Mouse (Mus musculus) embryonic facial prominence, embryonic 10.5 days (tissue): Measurements from ENCODE around the gene Ccng2. TPM values are rescaled to one million over a fixed set of nuclear protein-coding genes. Genes with fewer than 3 reads are reported as not detected.
A peak's percentile ranks its signal among the peaks of the same experiment; 100 is the strongest.

Experiments used
- DNase-seq: peaks from one replicate; pipeline ENCODE4 v3.0.0-alpha.2; 2017; ENCODE audit warnings: low spot score
- H3K27ac ChIP-seq: fragments of 300-500 bp; sonication (generic); replicated peaks from 2 replicates; pipeline ENCODE4 v1.5.1; 2016; ENCODE audit warnings: mild to moderate bottlenecking
- H3K27me3 ChIP-seq: fragments of 300-500 bp; sonication (generic); replicated peaks from 2 replicates; pipeline ENCODE4 v1.6.1; 2016; ENCODE audit warnings: low read depth, mild to moderate bottlenecking; ENCODE audit not compliant: poor library complexity, severe bottlenecking
- H3K36me3 ChIP-seq: fragments of 300-500 bp; sonication (generic); replicated peaks from 2 replicates; pipeline ENCODE4 v1.6.1; 2016; ENCODE audit warnings: mild to moderate bottlenecking, moderate library complexity
- H3K4me1 ChIP-seq: fragments of 300-500 bp; sonication (generic); 2 replicates; pipeline ENCODE4 v1.6.1; 2016
- H3K4me3 ChIP-seq: fragments of 300-500 bp; sonication (generic); 2 replicates; pipeline ENCODE4 v1.5.1; 2016; ENCODE audit warnings: mild to moderate bottlenecking, moderate library complexity
- H3K9me3 ChIP-seq: fragments of 300-500 bp; sonication (generic); 2 replicates; pipeline ENCODE4 v1.6.1; 2016; ENCODE audit warnings: mild to moderate bottlenecking
- WGBS: fragments of 180-500 bp; shearing (Covaris S2); methylation state at CpG from one replicate; pipeline ENCODE4 v1.1.7; 2016; 5-methylcytosine and 5-hydroxymethylcytosine counted together
- polyA plus RNA-seq: library from polyadenylated mRNA; unstranded; fragments of >200 nt; fragmentation: Nextera tagmentation; extraction: Ambion mirVana; gene quantifications from 2 replicates; pipeline ENCODE4 v1.2.1, GENCODE M21; 2016

Ccng2 gene
- 52.8 and 55.1 TPM in 2 replicates for polyA plus RNA-seq

- H3K9me3 ChIP-seq, result no peaks in the 10 kb centered on the region
- H3K36me3 ChIP-seq, result peaks cover 28% of the 10 kb centered on the region
- peak; percentile 94 for DNase-seq
- peak within 1 kb of the TSS; percentile 81 for H3K4me3 ChIP-seq
- peaks cover 18% of the 10 kb centered on the region for H3K4me1 ChIP-seq
- peak within 1 kb of the TSS; percentile 99 for H3K27ac ChIP-seq
- under 1% methylated on average over 54 of the region's 54 CpGs for WGBS
- H3K27me3 ChIP-seq, result no peaks in the 10 kb centered on the region
These were observed at the start of gene Ccng2 for GRCm38 (mm10) chr5:93266883-93267704. Gene Ccng2 (plus strand): TSS chr5:93267257.

GRCm38 (mm10) chr5:93218375-93218774 lies 48.7 kb upstream of the Ccng2 start:
- DNase-seq, result no peak
- H3K27me3 ChIP-seq, result no peaks in the 10 kb centered on the region
- 87% methylated on average over 3 of the region's 3 CpGs for WGBS

GRCm38 (mm10) chr5:93221661-93222060 lies 45.4 kb upstream of the Ccng2 start:
- no peak overlapping the region for H3K27ac ChIP-seq
- no peak for DNase-seq
- WGBS, result 72% methylated on average over 3 of the region's 3 CpGs
- H3K36me3 ChIP-seq, result no peaks in the 10 kb centered on the region
- H3K9me3 ChIP-seq, result no peaks in the 10 kb centered on the region
- no peak overlapping the region for H3K4me3 ChIP-seq
- no peaks in the 10 kb centered on the region for H3K4me1 ChIP-seq
- no peaks in the 10 kb centered on the region for H3K27me3 ChIP-seq

More at GRCm38 (mm10) chr5:93218375-93218774, 48.7 kb upstream of the Ccng2 start:
- Histone ChIP-seq H3K4me1 (no peaks in the 10 kb centered on the region), H3K4me3 (no peak overlapping the region), H3K36me3 (no peaks in the 10 kb centered on the region), H3K9me3 (no peaks in the 10 kb centered on the region), H3K27ac (no peak overlapping the region)

GRCm38 (mm10) chr5:93224549-93224948 lies 42.5 kb upstream of the Ccng2 start:
- Histone ChIP-seq H3K4me3 (no peak overlapping the region), H3K27me3 (no peaks in the 10 kb centered on the region), H3K27ac (no peak overlapping the region), H3K9me3 (0 out of 2 replicates have a peak, but pooled peaks cover 3% of the 10 kb centered on the region), H3K4me1 (no peaks in the 10 kb centered on the region), H3K36me3 (no peaks in the 10 kb centered on the region)
- no peak for DNase-seq
- WGBS, result 87% methylated on average over 2 of the region's 2 CpGs

- WGBS, result 86% methylated on average over 3 of the region's 3 CpGs
- no peak overlapping the region for H3K4me3 ChIP-seq
- H3K9me3 ChIP-seq, result 0 out of 2 replicates have a peak, but pooled peaks cover 3% of the 10 kb centered on the region
- H3K27ac ChIP-seq, result no peak overlapping the region
- H3K27me3 ChIP-seq, result no peaks in the 10 kb centered on the region
- no peaks in the 10 kb centered on the region for H3K36me3 ChIP-seq
- no peaks in the 10 kb centered on the region for H3K4me1 ChIP-seq
- no peak for DNase-seq
These were observed 39.9 kb upstream of the Ccng2 start for GRCm38 (mm10) chr5:93227157-93227556.

DNA sequence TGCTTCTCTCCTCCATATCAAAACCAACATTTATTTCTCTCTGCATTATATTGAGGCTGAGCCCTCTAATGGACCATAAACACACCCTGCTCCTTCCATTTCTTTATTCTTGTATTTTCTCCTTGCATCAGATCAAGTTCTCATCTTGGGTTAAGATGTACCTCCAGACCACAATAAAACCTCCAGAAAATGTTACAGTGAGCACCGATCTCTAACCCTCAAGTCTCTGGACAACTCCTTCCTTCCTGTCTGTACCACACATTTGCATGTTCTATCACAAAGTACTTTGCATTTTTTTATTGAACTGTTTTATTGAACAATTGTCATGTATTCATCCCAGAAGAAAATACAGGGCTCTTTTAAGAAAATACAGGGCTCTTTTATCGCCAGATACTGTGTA lies 37.5 kb upstream of the Ccng2 start:
- Histone ChIP-seq H3K27ac (no peak overlapping the region), H3K36me3 (no peaks in the 10 kb centered on the region), H3K9me3 (0 out of 2 replicates have a peak, but pooled peaks cover 3% of the 10 kb centered on the region), H3K27me3 (no peaks in the 10 kb centered on the region), H3K4me3 (no peak overlapping the region), H3K4me1 (0 out of 2 replicates have a peak, but pooled peaks cover 5% of the 10 kb centered on the region)
- 89% methylated on average over 2 of the region's 2 CpGs for WGBS
- no peak for DNase-seq

DNA sequence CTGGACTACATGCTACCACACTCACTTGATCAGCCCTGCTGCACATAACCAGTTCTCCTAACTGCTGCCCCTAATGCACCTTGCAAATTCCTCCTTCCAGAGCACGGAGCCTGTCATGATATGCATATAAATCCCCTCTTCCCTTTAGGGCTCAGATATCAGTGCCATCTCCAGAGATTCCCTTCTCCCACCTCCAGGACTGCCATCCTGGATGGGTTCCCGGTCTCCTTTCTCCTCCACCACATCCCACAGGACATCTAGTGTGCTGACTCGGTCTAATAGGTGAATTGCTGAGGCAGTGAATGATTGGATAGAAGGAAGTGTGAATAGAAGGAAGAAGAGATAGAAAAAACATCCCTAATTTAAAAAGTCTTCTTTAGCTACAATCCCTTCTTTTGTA lies 35.3 kb upstream of the Ccng2 start:
- WGBS, result 77% methylated on average over 3 of the region's 3 CpGs
- H3K36me3 ChIP-seq, result no peaks in the 10 kb centered on the region
- H3K27me3 ChIP-seq, result no peaks in the 10 kb centered on the region
- H3K27ac ChIP-seq, result no peak overlapping the region
- H3K4me3 ChIP-seq, result no peak overlapping the region
- no peak for DNase-seq
- H3K4me1 ChIP-seq, result 0 out of 2 replicates have a peak, but pooled peaks cover 5% of the 10 kb centered on the region
- H3K9me3 ChIP-seq, result 0 out of 2 replicates have a peak, but pooled peaks cover 3% of the 10 kb centered on the region

DNA sequence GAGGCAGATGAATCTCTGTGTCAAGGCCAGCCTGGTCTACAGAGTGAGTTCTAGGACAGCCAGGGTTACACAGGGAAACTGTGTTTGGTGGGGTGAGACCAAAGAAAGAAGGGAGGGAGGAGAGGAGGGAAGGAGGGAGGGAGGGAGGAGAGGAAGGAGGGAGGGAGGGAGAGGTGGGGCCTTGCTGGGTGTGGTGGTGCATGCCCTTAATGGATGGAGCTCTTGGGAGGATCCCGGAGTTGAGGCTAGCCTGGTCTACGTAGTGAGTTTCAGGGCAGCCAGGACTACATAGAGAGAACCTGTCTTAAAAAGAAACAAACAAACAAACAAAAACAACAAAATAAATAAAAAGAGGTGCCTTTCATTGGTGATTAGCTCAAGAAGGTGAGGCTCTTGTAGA lies 34.2 kb upstream of the Ccng2 start:
- 89% methylated on average over 2 of the region's 2 CpGs for WGBS
- no peak overlapping the region for H3K27ac ChIP-seq

GRCm38 (mm10) chr5:93234130-93234529 lies 32.9 kb upstream of the Ccng2 start:
- no peaks in the 10 kb centered on the region for H3K36me3 ChIP-seq
- WGBS, result 76% methylated on average over 4 of the region's 4 CpGs
- H3K9me3 ChIP-seq, result no peaks in the 10 kb centered on the region
- no peak overlapping the region for H3K4me3 ChIP-seq
- no peak overlapping the region for H3K27ac ChIP-seq
- 0 out of 2 replicates have a peak, but pooled peaks cover 5% of the 10 kb centered on the region for H3K4me1 ChIP-seq
- DNase-seq, result no peak
- no peaks in the 10 kb centered on the region for H3K27me3 ChIP-seq

More for the DNA sequence above, 34.2 kb upstream of the Ccng2 start:
- Histone ChIP-seq H3K27me3 (no peaks in the 10 kb centered on the region), H3K36me3 (no peaks in the 10 kb centered on the region), H3K4me1 (0 out of 2 replicates have a peak, but pooled peaks cover 5% of the 10 kb centered on the region), H3K4me3 (no peak overlapping the region), H3K9me3 (no peaks in the 10 kb centered on the region)
- DNase-seq, result no peak

GRCm38 (mm10) chr5:93234605-93235004 lies 32.5 kb upstream of the Ccng2 start:
- H3K27me3 ChIP-seq, result no peaks in the 10 kb centered on the region
- H3K4me1 ChIP-seq, result 0 out of 2 replicates have a peak, but pooled peaks cover 5% of the 10 kb centered on the region
- no peak overlapping the region for H3K27ac ChIP-seq
- H3K4me3 ChIP-seq, result no peak overlapping the region
- 88% methylated on average over 2 of the region's 2 CpGs for WGBS
- H3K36me3 ChIP-seq, result no peaks in the 10 kb centered on the region
- no peak for DNase-seq
- H3K9me3 ChIP-seq, result no peaks in the 10 kb centered on the region

- no peak overlapping the region for H3K4me3 ChIP-seq
- H3K27me3 ChIP-seq, result no peaks in the 10 kb centered on the region
- no peak overlapping the region for H3K27ac ChIP-seq
- DNase-seq, result no peak
- no peaks in the 10 kb centered on the region for H3K9me3 ChIP-seq
- 0 out of 2 replicates have a peak, but pooled peaks cover 5% of the 10 kb centered on the region for H3K4me1 ChIP-seq
- no peaks in the 10 kb centered on the region for H3K36me3 ChIP-seq
- WGBS, result 88% methylated on average over 3 of the region's 3 CpGs
These were observed 31.2 kb upstream of the Ccng2 start for GRCm38 (mm10) chr5:93235888-93236287.

DNA sequence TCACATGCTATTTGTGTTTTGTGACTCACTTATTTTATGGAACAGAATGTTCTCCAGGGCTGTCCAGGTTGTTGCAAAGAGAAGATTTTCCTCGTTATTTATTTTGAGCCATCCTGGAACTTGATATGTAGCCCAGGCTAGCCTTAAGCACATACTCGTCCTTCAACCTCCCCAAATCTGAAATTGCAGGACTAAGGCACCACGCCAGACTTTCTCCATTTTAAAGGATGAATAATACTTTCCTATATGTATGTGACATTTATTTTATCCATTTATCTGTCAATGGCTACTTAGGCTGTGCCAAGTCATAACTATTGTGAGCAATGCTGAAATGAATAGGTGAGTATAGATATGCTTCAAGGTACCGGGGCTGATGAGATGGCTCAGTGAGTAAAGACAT lies 30.5 kb upstream of the Ccng2 start:
- Histone ChIP-seq H3K4me3 (no peak overlapping the region), H3K9me3 (no peaks in the 10 kb centered on the region), H3K27ac (no peak overlapping the region), H3K4me1 (0 out of 2 replicates have a peak, but pooled peaks cover 5% of the 10 kb centered on the region), H3K27me3 (no peaks in the 10 kb centered on the region), H3K36me3 (no peaks in the 10 kb centered on the region)
- 83% methylated on average over 4 of the region's 4 CpGs for WGBS
- DNase-seq, result no peak
